Mouse (Mus musculus): ENCODE data around the gene Bod1l.

DNA sequence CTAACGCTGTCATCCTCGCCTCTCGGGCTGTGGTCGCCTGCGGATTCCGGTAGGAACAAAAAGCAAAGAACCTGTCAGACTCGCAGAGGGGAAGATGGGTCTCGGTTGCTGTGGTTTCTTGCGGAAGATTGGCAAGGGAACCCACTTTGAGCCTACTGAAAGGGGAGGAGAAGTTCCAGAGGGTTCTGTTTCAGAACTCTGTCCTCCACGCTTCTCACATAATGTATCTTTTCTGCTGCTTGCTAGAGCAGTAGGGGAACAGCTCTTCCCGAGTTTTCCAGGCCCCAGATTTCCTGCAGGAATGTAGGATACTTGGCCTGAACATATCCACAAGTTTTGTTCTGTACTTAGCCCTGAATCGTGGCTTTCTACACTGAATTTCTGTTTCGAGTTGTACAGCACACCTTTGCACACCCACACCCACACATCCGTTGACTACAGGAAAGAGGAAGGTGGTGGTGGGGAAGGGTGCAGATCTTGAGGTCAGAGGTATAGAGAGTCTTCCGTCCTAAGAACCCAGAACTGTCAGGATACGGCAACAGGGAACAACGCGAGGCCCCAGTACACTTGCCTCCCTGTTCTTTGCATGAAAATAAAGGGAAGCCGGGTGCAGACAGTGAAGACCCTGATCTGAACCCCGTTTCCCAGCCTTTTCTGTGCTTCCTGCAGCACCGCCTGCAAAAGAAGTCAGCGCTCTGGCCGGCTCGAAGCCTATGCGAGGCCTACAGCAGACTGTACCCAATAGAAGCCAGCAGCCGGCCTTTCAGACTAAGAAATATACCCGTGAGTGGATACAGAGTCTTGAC, 81.8 kb downstream of the Bod1l start:
- TF ChIP-seq ZC3H11A (IDR thresholded peaks at IDR 0.05; ENCODE audit: low read depth, low read length) (no peak), SMC3 (IDR thresholded peaks at IDR 0.05; ENCODE audit: low read depth, low read length) (no peak), EP300 (IDR thresholded peaks at IDR 0.05; ENCODE audit: low read depth in 1 of 2, low read length in 2 of 2) (no peak), CTCF (IDR thresholded peaks at IDR 0.05 in 2 of 3, conservative IDR thresholded peaks at IDR 0.05 in 1 of 3; ENCODE audit: control insufficient read depth in 1 of 3, insufficient read depth in 1 of 3, low read depth in 2 of 3, low read length in 3 of 3, poor library complexity in 1 of 3, severe bottlenecking in 1 of 3) (no peak), GATA1 (IDR thresholded peaks at IDR 0.05; ENCODE audit: low read depth, low read length) (no peak), POLR2A (IDR thresholded peaks at IDR 0.05; ENCODE audit: control insufficient read depth in 1 of 2, insufficient read depth in 1 of 2, low read depth in 1 of 2, low read length in 2 of 2, poor library complexity in 1 of 2) (no peak), UBTF (IDR thresholded peaks at IDR 0.05; ENCODE audit: borderline replicate concordance, insufficient read depth, low read depth, low read length) (no peak), KAT2A (conservative IDR thresholded peaks at IDR 0.05; ENCODE audit: low read depth, low read length) (no peak), MAFK (IDR thresholded peaks at IDR 0.05; ENCODE audit: borderline replicate concordance, low read depth, low read length) (no peak), MYC (IDR thresholded peaks at IDR 0.05; ENCODE audit: low read depth, low read length) (no peak), ZNF384 (IDR thresholded peaks at IDR 0.05; ENCODE audit: low read depth, low read length) (no peak), MXI1 (IDR thresholded peaks at IDR 0.05; ENCODE audit: low read depth, low read length) (no peak)
